Mouse (Mus musculus) kidney, adult 2 months (tissue): ENCODE results near the gene Ccdc82.

ENCODE experiments used
- CTCF ChIP-seq: fragments of 200-500 bp; conservative IDR thresholded peaks from 2 replicates; pipeline ENCODE4 v1.5.1; 2011; ENCODE audit warnings: low read depth, mild to moderate bottlenecking, control low read depth, low read length, moderate library complexity, mixed read lengths; ENCODE audit not compliant: insufficient read depth, insufficient read length
- POLR2A ChIP-seq: fragments of 200-500 bp; IDR thresholded peaks from one replicate; pipeline ENCODE4 v1.6.1; 2011; ENCODE audit warnings: low read depth, low read length, control low read depth

DNA sequence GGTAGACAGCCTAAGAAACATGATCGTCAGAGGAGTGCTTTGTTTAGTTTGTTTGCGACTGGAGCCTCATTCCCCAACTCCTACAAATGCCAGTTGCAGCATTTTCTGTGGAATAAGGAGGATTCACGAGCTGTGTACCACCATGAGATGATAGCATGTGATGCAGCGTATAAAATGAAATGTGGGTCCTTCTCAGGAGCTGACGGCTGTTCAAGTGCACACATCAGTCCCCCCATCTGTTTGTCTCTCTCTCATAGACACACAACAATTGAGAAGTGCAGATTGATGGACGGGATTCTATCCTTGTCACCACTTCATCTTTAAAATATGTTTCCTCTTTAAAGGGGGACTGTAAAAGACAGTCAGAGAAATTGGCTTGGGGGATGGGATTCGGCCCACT lies 63.1 kb downstream of the Ccdc82 start:
- TF ChIP-seq CTCF, result no peak
- TF ChIP-seq POLR2A, result no peak
